Mouse (Mus musculus) embryonic facial prominence, embryonic 11.5 days (tissue): Measurements from ENCODE around the gene Mri1. TPM values are rescaled to one million over a fixed set of nuclear protein-coding genes. Genes with fewer than 3 reads are reported as not detected.

Source experiments
- ATAC-seq: fragments of 200-750 bp; cut with Nextera tagmentation; replicated peaks from 2 replicates; pipeline ENCODE4 v1.8.0; 2017; ENCODE audit warnings: low read depth; ENCODE audit not compliant: insufficient number of reproducible peaks, low FRiP score, low TSS enrichment
- DNase-seq: peaks from one replicate; pipeline ENCODE4 v3.0.0-alpha.2; 2015; ENCODE audit warnings: low spot score
- H3K27ac ChIP-seq: fragments of 300-500 bp; sonication (generic); replicated peaks from 2 replicates; pipeline ENCODE4 v1.5.1; 2014; ENCODE audit warnings: mild to moderate bottlenecking, low read depth, low read length, control low read depth
- H3K27me3 ChIP-seq: fragments of 300-500 bp; sonication (generic); 2 replicates; pipeline ENCODE4 v1.6.1; 2014; ENCODE audit warnings: mild to moderate bottlenecking, low read length, moderate library complexity, mixed read lengths; ENCODE audit not compliant: control insufficient read depth, insufficient read depth
- H3K36me3 ChIP-seq: fragments of 300-500 bp; sonication (generic); replicated peaks from 2 replicates; pipeline ENCODE4 v1.6.1; 2014; ENCODE audit warnings: low read depth, mild to moderate bottlenecking, low read length, moderate library complexity, mixed read lengths; ENCODE audit not compliant: control insufficient read depth, insufficient read depth
- H3K4me1 ChIP-seq: fragments of 300-500 bp; sonication (generic); 2 replicates; pipeline ENCODE4 v1.6.1; 2014; ENCODE audit warnings: low read length, mixed read lengths; ENCODE audit not compliant: control insufficient read depth, insufficient read depth
- H3K4me2 ChIP-seq: fragments of 300-500 bp; sonication (generic); 2 replicates; pipeline ENCODE4 v1.6.1; 2014; ENCODE audit warnings: low read depth, mild to moderate bottlenecking, control low read depth, low read length, moderate library complexity
- H3K4me3 ChIP-seq: fragments of 300-500 bp; sonication (generic); 2 replicates; pipeline ENCODE4 v1.5.1; 2014; ENCODE audit warnings: low read depth, low read length, control low read depth
- H3K9ac ChIP-seq: fragments of 300-500 bp; sonication (generic); replicated peaks from 2 replicates; pipeline ENCODE4 v1.6.1; 2014; ENCODE audit warnings: mild to moderate bottlenecking, control low read depth, low read length
- H3K9me3 ChIP-seq: fragments of 300-500 bp; sonication (generic); replicated peaks from 2 replicates; pipeline ENCODE4 v1.6.1; 2016; ENCODE audit warnings: mild to moderate bottlenecking, low read length, inconsistent platforms, mixed read lengths; ENCODE audit not compliant: control insufficient read depth
- WGBS: fragments of 180-500 bp; shearing (Covaris S2); extraction: QIAGEN DNeasy Blood & Tissue Kit; methylation state at CpG from one replicate; pipeline ENCODE4 v1.1.7; 2014; 5-methylcytosine and 5-hydroxymethylcytosine counted together
- polyA plus RNA-seq: library from polyadenylated mRNA; unstranded; fragments of >200 nt; fragmentation: Nextera tagmentation; extraction: Ambion mirVana; gene quantifications from 2 replicates; pipeline ENCODE4 v1.2.1, GENCODE M21; 2014

Mri1 gene
- polyA plus RNA-seq, 1 experiment from 2014 or later: 50.6 TPM

- DNase-seq (no peak), ATAC-seq (no peak)
- Histone ChIP-seq H3K36me3 (peaks cover 3% of the 10 kb centered on the region), H3K4me1 (peaks cover 4% of the 10 kb centered on the region), H3K9me3 (no peaks in the 10 kb centered on the region), H3K4me3 (no peak overlapping the region), H3K4me2 (no peak overlapping the region), H3K27ac (no peak overlapping the region), H3K9ac (no peak overlapping the region), H3K27me3 (no peaks in the 10 kb centered on the region)
- WGBS: 89% methylated on average over 2 of the region's 2 CpGs
Observed at GRCm38 (mm10) chr8:84233055-84233454, 24.1 kb downstream of the Mri1 start.

GRCm38 (mm10) chr8:84230735-84231134 is 26.4 kb downstream of the Mri1 start:
- Histone ChIP-seq H3K4me3 (no peak overlapping the region), H3K27me3 (no peaks in the 10 kb centered on the region), H3K27ac (no peak overlapping the region), H3K36me3 (peaks cover 5% of the 10 kb centered on the region), H3K4me1 (peaks cover 4% of the 10 kb centered on the region), H3K4me2 (no peak overlapping the region), H3K9me3 (no peaks in the 10 kb centered on the region), H3K9ac (no peak overlapping the region)
- WGBS: 80% methylated on average over 17 of the region's 17 CpGs
- DNase-seq: no peak
- ATAC-seq: no peak

GRCm38 (mm10) chr8:84223322-84224029 is 33.6 kb downstream of the Mri1 start:
- WGBS: 83% methylated on average over 21 of the region's 21 CpGs
- Histone ChIP-seq H3K4me1 (no peaks in the 10 kb centered on the region), H3K27me3 (no peaks in the 10 kb centered on the region), H3K4me3 (no peak overlapping the region), H3K9me3 (no peaks in the 10 kb centered on the region), H3K36me3 (peaks cover 12% of the 10 kb centered on the region), H3K4me2 (no peak overlapping the region), H3K9ac (no peak overlapping the region), H3K27ac (no peak overlapping the region)
- ATAC-seq (no peak), DNase-seq (no peak)

- Histone ChIP-seq H3K9ac (no peak overlapping the region), H3K4me3 (no peak overlapping the region), H3K36me3 (peaks cover 14% of the 10 kb centered on the region), H3K27me3 (no peaks in the 10 kb centered on the region), H3K4me1 (no peaks in the 10 kb centered on the region), H3K27ac (no peak overlapping the region), H3K9me3 (no peaks in the 10 kb centered on the region), H3K4me2 (no peak overlapping the region)
- no peak for ATAC-seq
- DNase-seq: no peak
- WGBS: 89% methylated on average over 9 of the region's 9 CpGs
Observed at GRCm38 (mm10) chr8:84222566-84223165, 34.5 kb downstream of the Mri1 start.

GRCm38 (mm10) chr8:84220105-84220504 is 37.0 kb downstream of the Mri1 start:
- ATAC-seq (no peak), DNase-seq (no peak)
- Histone ChIP-seq H3K4me1 (no peaks in the 10 kb centered on the region), H3K36me3 (peaks cover 17% of the 10 kb centered on the region), H3K4me2 (no peak overlapping the region), H3K27me3 (no peaks in the 10 kb centered on the region), H3K4me3 (no peak overlapping the region), H3K27ac (no peak overlapping the region), H3K9me3 (no peaks in the 10 kb centered on the region), H3K9ac (no peak overlapping the region)
- 88% methylated on average over 7 of the region's 7 CpGs for WGBS

- H3K27ac ChIP-seq: no peak overlapping the region
- 87% methylated on average over 5 of the region's 5 CpGs for WGBS
- H3K4me1 ChIP-seq: no peaks in the 10 kb centered on the region
- H3K4me3 ChIP-seq: no peak overlapping the region
- no peak overlapping the region for H3K4me2 ChIP-seq
- peaks cover 19% of the 10 kb centered on the region for H3K36me3 ChIP-seq
- no peak overlapping the region for H3K9ac ChIP-seq
- no peaks in the 10 kb centered on the region for H3K27me3 ChIP-seq
- no peak for ATAC-seq
- DNase-seq: no peak
- no peaks in the 10 kb centered on the region for H3K9me3 ChIP-seq
Observed at GRCm38 (mm10) chr8:84218143-84218542, 39.0 kb downstream of the Mri1 start.

GRCm38 (mm10) chr8:84217206-84217605 is 39.9 kb downstream of the Mri1 start:
- H3K4me1 ChIP-seq: no peaks in the 10 kb centered on the region
- no peak for ATAC-seq
- no peak overlapping the region for H3K4me3 ChIP-seq
- peaks cover 21% of the 10 kb centered on the region for H3K36me3 ChIP-seq
- 88% methylated on average over 11 of the region's 11 CpGs for WGBS
- no peaks in the 10 kb centered on the region for H3K27me3 ChIP-seq
- no peak for DNase-seq
- H3K9ac ChIP-seq: no peak overlapping the region
- no peak overlapping the region for H3K4me2 ChIP-seq
- no peak overlapping the region for H3K27ac ChIP-seq
- H3K9me3 ChIP-seq: no peaks in the 10 kb centered on the region

- H3K36me3 ChIP-seq: peaks cover 21% of the 10 kb centered on the region
- H3K4me1 ChIP-seq: no peaks in the 10 kb centered on the region
- H3K9ac ChIP-seq: no peak overlapping the region
- H3K27ac ChIP-seq: no peak overlapping the region
- no peak overlapping the region for H3K4me3 ChIP-seq
- no peak for ATAC-seq
- no peaks in the 10 kb centered on the region for H3K9me3 ChIP-seq
- H3K27me3 ChIP-seq: no peaks in the 10 kb centered on the region
- WGBS: 82% methylated on average over 4 of the region's 4 CpGs
- H3K4me2 ChIP-seq: no peak overlapping the region
- no peak for DNase-seq
Observed at GRCm38 (mm10) chr8:84213277-84213676, 43.8 kb downstream of the Mri1 start.
